Mouse (Mus musculus) embryo, embryonic 10 days (tissue): ENCODE data around the gene Map1lc3a.

ENCODE experiments used
- DNase-seq: peaks from one replicate; pipeline ENCODE4 v3.0.0-alpha.2; 2015; ENCODE audit warnings: low spot score

The Map1lc3a gene

DNA sequence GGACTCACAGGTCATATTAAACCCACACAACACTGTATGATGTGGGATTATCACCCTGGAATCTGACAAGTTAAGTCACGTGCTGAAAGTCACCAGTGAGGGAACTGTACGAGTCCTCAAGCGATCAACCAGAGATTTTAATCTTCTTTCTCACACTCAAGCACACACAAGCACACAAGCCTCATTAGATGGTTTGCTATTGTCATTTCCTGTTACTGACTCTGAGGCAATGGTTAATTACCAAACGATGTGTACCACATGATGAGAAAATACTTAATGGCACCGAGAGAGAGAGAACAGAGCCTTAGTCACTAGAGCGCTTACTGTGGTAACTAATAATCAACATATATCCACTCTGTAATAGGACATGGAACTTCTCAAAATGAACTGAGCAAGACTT lies 9.6 kb downstream of the Map1lc3a start:
- no peak for DNase-seq

DNA sequence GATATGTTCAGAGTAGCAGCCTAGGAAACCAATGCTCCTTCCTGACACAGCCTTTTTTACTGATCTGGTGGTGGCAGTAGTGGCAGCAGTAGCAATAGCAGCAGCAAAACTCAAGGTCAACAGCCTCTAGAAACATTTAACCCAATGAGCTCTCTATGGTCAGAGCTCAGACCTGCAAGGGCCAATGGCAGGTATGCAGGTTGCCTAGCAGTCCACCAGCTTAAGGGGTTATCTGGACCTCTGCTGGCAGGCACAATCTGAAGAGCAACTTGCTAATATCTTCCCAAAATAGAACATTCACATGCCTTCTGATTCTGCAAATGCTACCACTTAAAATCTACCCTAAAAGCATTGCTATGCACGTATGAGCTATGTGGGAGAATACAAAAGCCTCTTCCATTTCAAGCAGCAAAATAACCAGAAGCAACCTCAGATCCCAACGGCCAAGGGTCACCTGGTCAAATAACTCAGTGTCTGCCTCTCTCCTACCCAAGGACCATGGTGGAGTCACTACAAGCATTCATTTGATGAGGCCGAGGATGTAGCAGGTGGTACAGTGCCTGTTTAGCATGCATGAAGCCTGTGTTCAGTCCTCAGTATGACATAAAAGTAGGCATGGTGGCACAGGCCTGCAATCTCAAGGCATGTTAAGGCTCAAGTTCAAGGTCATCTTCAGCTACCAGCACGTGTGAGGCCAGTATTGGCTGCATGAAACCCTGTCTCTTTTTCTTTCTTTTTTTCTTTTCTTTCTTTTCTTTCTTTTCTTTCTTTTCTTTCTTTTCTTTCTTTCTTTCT lies 11.6 kb downstream of the Map1lc3a start:
- no peak for DNase-seq

- no peak for DNase-seq
These were observed 14.0 kb downstream of the Map1lc3a start for GRCm38 (mm10) chr2:155290066-155290465.

DNA sequence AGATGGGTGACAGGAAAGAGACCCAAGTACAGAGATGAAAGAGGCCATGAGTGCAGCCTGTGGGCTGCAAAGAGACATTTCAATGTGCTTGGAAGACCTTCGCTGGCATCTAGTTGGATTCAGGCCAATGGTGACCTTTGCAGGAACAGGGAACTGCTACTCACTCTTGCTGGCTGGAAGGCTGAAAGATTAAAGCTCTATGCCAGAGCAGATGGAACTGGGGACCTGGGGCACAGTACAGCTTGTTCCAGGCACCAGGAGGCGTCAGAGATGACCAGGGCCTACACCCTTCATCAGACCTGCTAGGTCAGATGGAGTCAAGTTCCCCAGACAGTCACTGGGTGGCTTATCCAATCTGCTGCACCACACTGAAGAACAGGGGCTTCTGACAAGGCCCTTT lies 17.3 kb downstream of the Map1lc3a start:
- no peak for DNase-seq

- no peak for DNase-seq
These were observed 17.8 kb downstream of the Map1lc3a start for GRCm38 (mm10) chr2:155293946-155294345.

- no peak for DNase-seq
These were observed 19.4 kb downstream of the Map1lc3a start for GRCm38 (mm10) chr2:155295453-155295852.

DNA sequence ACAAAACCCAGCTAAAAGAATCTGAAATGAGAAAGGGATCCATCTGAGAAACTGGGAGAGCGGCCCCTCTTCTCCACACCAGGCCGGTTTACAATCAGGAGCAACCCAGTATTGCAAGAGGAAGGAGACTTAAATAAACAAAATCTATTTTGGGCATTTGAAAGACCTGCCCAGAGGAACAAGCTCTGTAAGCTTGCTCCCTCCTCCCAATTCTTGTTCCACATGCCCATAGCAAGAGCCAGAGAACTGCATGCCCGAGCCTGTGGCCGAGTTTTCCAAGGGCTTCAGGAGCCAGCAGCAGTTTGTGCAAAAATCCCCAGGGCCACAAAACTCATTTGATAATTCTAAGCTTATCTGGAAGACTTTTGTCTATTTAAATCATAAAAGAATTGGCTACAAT lies 23.5 kb downstream of the Map1lc3a start:
- DNase-seq = no peak

DNA sequence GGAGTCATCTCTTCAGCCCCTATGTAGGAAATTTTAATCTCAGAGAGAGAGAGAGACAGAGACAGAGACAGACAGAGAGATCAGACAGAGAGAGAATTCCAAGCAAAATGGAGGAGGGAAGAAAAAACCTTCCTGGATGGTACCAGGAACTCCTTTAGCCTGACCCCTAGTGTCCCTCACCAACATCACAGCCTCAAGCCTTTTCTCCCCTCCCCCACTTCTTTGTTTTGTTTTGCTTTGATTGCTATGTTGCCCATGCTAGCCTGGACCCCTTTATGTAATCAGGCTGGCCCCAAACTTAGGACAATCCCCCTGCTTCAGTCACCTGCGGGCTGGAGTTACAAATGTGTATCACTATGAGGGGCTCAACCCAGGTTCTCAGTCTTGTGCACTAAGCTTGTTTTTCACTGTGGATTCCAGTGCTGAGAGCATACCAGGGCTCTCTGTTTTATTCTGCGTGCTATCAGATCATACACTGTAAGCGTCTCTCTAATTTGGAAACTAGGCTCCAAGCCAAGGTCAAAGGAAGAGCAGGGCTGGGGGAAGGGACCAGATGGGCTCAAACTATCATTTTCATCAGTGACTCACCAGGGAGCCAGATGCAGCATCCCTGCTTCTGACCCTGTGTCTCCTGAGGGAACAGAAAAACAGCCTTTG lies 33.0 kb downstream of the Map1lc3a start:
- DNase-seq = peak; percentile 51

GRCm38 (mm10) chr2:155313671-155314070 lies 37.6 kb downstream of the Map1lc3a start:
- peak; percentile 76 for DNase-seq

GRCm38 (mm10) chr2:155318618-155319017 lies 42.5 kb downstream of the Map1lc3a start:
- no peak for DNase-seq

DNA sequence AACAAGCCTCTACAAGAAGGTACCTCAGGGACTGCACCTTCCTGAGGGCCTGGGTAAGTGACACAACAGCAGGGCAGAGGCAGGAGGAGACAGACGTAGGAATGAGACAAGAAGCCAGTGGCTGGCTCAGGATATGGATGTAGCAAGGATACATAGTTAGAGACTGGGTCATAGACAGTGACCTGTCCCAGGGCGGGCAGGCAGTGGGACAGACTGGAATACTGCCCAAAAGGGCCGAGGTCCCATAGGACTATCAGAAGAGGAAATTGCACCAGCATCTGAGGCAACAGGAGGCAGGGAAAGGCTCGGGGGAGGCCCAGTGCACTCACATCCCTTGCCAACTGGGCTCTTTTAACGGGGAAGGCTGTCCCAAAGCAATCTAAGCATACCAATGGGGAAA lies 44.5 kb downstream of the Map1lc3a start:
- DNase-seq = no peak

DNA sequence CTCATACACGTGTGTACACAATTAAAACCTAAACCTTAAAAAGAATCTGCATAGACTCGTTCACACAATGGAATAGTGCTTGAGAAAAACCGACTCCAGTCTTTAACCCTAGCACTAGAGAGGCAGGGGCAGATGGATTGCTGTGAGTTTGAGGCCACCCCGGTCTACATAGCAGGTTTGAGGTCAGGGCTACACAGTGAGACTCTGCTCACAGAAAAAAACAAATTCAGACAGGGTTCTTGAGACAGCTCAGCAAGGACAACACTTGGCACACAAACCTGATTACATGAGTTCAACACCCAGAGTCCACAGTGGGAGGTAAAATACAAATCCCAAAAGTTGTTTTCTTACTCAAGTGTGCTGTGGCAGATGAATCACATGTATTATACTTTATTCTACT lies 49.9 kb downstream of the Map1lc3a start:
- no peak for DNase-seq
